Mouse (Mus musculus) macrophage (primary cell): Measurements from ENCODE around the gene Tor2a. TPM values are rescaled to one million over a fixed set of nuclear protein-coding genes. Genes with fewer than 3 reads are reported as not detected.
A peak's percentile ranks its signal among the peaks of the same experiment; 100 is the strongest.

Source experiments
- H3K27ac ChIP-seq: fragments of 350-480 bp; formaldehyde crosslinking; 2 replicates; pipeline ENCODE4 v1.9.0; 2021
- H3K36me3 ChIP-seq: fragments of 350-480 bp; formaldehyde crosslinking; 2 replicates; pipeline ENCODE4 v1.9.0; 2021; ENCODE audit errors: inconsistent target
- H3K4me3 ChIP-seq: fragments of 350-480 bp; formaldehyde crosslinking; 2 replicates; pipeline ENCODE4 v1.9.0; 2021; ENCODE audit errors: inconsistent target
- H3K79me2 ChIP-seq: fragments of 350-480 bp; formaldehyde crosslinking; 2 replicates; pipeline ENCODE4 v1.9.0; 2021; ENCODE audit errors: inconsistent target
- WGBS: methylation state at CpG from one replicate; pipeline ENCODE4 v1.1.7; 2026; ENCODE audit warnings: inconsistent platforms; ENCODE audit not compliant: missing documents; 5-methylcytosine and 5-hydroxymethylcytosine counted together
- polyA plus RNA-seq: library from polyadenylated mRNA; stranded (reverse); fragments of 250-400 nt; gene quantifications from 3 replicates; pipeline ENCODE4 v1.2.4, GENCODE M21; 2018; ENCODE audit warnings: inconsistent platforms

Gene Tor2a
- polyA plus RNA-seq, 1 experiment from 2014 or later = 19.2 TPM

- H3K36me3 ChIP-seq = no peaks in the 10 kb centered on the region
- peaks cover 21% of the 10 kb centered on the region; the same call in 1 of the 2 replicates for H3K79me2 ChIP-seq
- no peak overlapping the region for H3K4me3 ChIP-seq
- peak overlapping the region; percentile 73 for H3K27ac ChIP-seq
- 31% methylated on average over 6 of the region's 6 CpGs for WGBS
Observed at GRCm38 (mm10) chr2:32737008-32737407, 20.0 kb upstream of the Tor2a start.

DNA sequence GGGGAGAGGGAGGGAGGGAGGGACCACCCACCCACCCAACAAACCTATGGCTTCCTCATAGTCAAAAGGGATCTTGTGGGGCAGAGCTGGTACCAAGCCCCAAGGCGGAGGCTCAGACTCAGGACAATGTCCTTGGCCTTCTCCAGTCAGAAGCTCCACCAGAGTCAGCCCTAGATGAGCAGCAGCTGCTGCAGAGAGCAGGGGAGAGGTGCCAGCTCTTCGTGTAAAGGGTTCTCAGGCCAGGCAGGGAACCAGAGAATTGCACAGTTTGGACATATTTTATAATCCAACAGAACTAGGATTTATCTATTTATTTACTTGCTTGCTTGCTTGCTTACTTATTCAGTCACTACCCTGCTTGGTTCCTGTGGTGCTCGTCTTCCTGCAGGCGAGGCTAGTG is 17.7 kb upstream of the Tor2a start:
- no peaks in the 10 kb centered on the region for H3K36me3 ChIP-seq
- no peak overlapping the region for H3K4me3 ChIP-seq
- no peak overlapping the region for H3K27ac ChIP-seq
- H3K79me2 ChIP-seq = peaks cover 21% of the 10 kb centered on the region; the same call in 1 of the 2 replicates
- WGBS = 97% methylated on average over 4 of the region's 4 CpGs

GRCm38 (mm10) chr2:32740916-32741272 is 16.1 kb upstream of the Tor2a start, which contains the start of gene 6330409D20Rik:
Gene 6330409D20Rik (minus strand): TSS chr2:32741016.
- Histone ChIP-seq H3K36me3 (peaks cover 8% of the 10 kb centered on the region; the same call in 1 of the 2 replicates), H3K4me3 (no peak within 1 kb of the TSS)
- 91% methylated on average over 8 of the region's 11 CpGs for WGBS

GRCm38 (mm10) chr2:32741273-32742172 is 15.5 kb upstream of the Tor2a start:
- WGBS = 90% methylated on average over 49 of the region's 58 CpGs
- H3K36me3 ChIP-seq = peaks cover 14% of the 10 kb centered on the region; the same call in 1 of the 2 replicates
- peaks cover 21% of the 10 kb centered on the region; the same call in 1 of the 2 replicates for H3K79me2 ChIP-seq
- no peak overlapping the region for H3K4me3 ChIP-seq
- H3K27ac ChIP-seq = no peak overlapping the region

More at GRCm38 (mm10) chr2:32740916-32741272, 16.1 kb upstream of the Tor2a start, which contains the start of gene 6330409D20Rik:
- Histone ChIP-seq H3K27ac (no peak within 1 kb of the TSS), H3K79me2 (peaks cover 21% of the 10 kb centered on the region; the same call in 1 of the 2 replicates)

DNA sequence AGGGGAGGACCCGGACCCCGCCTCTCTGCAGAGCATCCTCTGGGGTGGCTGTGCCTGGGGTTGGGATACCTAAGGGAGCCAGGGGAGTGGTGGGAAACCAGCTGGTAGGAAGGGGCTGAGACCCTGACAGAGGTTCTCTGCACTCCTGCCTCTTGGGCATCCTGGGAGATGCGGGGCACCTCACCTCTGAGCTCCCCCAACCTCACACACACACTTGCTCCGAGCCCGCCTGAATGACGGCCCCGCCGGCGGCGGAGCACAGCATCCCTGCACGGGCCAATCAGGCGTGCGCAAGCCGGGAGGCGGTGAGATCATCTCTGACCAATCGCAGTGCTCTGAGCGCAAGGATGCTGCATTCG is 14.9 kb upstream of the Tor2a start:
- H3K4me3 ChIP-seq = no peak overlapping the region
- no peak overlapping the region for H3K27ac ChIP-seq
- H3K79me2 ChIP-seq = peaks cover 21% of the 10 kb centered on the region; the same call in 1 of the 2 replicates
- 94% methylated on average over 17 of the region's 18 CpGs for WGBS
- H3K36me3 ChIP-seq = peaks cover 20% of the 10 kb centered on the region

DNA sequence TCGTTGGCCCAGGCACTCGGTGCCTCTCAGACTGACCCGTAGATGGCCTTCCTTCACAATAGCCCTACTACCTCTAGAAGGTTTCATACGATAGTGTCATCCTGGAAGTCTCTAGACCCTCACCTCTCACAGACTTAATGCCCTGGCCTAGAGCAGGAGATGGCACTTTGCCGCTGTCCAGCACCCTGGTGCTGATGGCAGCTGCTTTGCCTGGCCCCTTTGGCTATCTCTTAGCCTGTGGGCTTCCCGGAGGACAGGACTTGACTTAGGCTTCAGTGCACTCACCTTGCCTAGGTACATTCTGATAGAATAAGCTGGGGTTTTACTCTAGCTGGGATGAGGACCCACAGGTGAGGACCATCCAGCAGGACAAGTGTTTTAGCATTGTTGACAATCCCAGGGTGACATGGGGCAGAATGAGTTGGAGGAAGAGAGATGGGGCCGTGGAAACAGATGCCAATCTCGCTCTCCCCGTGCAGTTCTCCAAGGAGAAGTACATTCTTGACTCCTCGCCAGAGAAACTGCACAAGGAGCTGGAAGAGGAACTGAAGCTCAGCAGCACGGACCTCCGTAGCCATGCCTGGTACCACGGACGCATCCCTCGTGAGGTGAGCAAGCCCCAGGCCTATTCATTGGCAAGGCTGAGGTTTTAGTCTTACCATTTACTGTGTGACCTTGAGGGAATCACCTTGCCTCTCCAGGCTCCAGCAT is 12.6 kb upstream of the Tor2a start:
- no peak overlapping the region for H3K27ac ChIP-seq
- peaks cover 18% of the 10 kb centered on the region; the same call in 1 of the 2 replicates for H3K79me2 ChIP-seq
- H3K4me3 ChIP-seq = no peak overlapping the region
- H3K36me3 ChIP-seq = peaks cover 42% of the 10 kb centered on the region
- WGBS = 42% methylated on average over 15 of the region's 15 CpGs

- Histone ChIP-seq H3K36me3 (peaks cover 76% of the 10 kb centered on the region), H3K27ac (no peak overlapping the region), H3K4me3 (no peak overlapping the region), H3K79me2 (no peaks in the 10 kb centered on the region)
- 93% methylated on average over 14 of the region's 16 CpGs for WGBS
Observed at GRCm38 (mm10) chr2:32749082-32749481, 8.0 kb upstream of the Tor2a start.

- H3K27ac ChIP-seq = no peak overlapping the region
- 65% methylated on average over 7 of the region's 7 CpGs for WGBS
- H3K36me3 ChIP-seq = peaks cover 82% of the 10 kb centered on the region
- H3K4me3 ChIP-seq = no peak overlapping the region
- H3K79me2 ChIP-seq = no peaks in the 10 kb centered on the region
Observed at GRCm38 (mm10) chr2:32750199-32750598, 6.8 kb upstream of the Tor2a start.

GRCm38 (mm10) chr2:32750887-32751664 is 6.0 kb upstream of the Tor2a start:
- Histone ChIP-seq H3K27ac (no peak overlapping the region), H3K79me2 (no peaks in the 10 kb centered on the region), H3K36me3 (peaks cover 73% of the 10 kb centered on the region), H3K4me3 (no peak overlapping the region)
- WGBS = 94% methylated on average over 27 of the region's 31 CpGs

- H3K79me2 ChIP-seq = no peaks in the 10 kb centered on the region
- no peak overlapping the region for H3K4me3 ChIP-seq
- peaks cover 68% of the 10 kb centered on the region for H3K36me3 ChIP-seq
- H3K27ac ChIP-seq = no peak overlapping the region
- 98% methylated on average over 7 of the region's 10 CpGs for WGBS
Observed at GRCm38 (mm10) chr2:32751665-32752033, 5.4 kb upstream of the Tor2a start.

GRCm38 (mm10) chr2:32752181-32752580 is 4.9 kb upstream of the Tor2a start:
- H3K36me3 ChIP-seq = peaks cover 62% of the 10 kb centered on the region
- H3K27ac ChIP-seq = no peak overlapping the region
- no peak overlapping the region for H3K4me3 ChIP-seq
- WGBS = 80% methylated on average over 8 of the region's 10 CpGs
- H3K79me2 ChIP-seq = no peaks in the 10 kb centered on the region

DNA sequence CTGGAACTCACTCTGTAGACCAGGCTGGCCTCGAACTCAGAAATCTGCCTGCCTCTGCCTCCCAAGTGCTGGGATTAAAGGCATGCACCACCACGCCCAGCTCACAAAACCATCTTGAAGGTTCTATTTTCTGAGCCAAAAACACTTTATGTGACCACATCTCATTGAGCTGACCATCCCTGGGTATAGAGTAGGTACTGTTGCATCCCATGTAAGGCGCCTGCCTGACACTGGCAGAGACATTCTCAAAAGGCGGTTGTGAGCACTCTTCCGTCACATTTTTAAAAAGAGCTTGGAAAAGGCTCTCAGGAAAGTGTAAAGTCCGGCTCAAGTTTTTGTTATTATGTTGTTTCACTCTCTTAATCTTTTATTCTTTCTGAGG is 369 bp upstream of the Tor2a start:
- Histone ChIP-seq H3K79me2 (no peaks in the 10 kb centered on the region; the same call in 1 of the 2 replicates), H3K36me3 (peaks cover 44% of the 10 kb centered on the region), H3K4me3 (no peak overlapping the region), H3K27ac (no peak overlapping the region)
- WGBS = 42% methylated on average over 6 of the region's 6 CpGs

DNA sequence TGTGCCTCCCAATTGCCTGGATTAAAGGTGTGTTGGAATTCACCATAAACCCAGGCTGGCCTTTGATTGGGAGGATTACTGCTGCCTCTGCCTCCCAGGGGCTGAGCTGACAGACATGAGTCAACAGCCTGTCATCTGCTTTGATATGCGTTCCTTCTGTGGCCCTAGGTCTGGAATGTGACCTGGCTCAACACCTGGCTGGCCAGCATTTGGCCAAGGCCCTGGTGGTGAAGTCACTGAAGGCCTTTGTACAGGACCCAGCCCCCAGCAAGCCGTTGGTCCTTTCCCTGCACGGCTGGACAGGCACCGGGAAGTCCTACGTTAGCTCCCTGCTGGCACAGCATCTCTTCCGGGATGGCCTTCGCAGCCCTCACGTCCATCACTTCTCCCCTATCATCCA is 1.5 kb downstream of the Tor2a start:
- Histone ChIP-seq H3K27ac (no peak overlapping the region), H3K79me2 (no peaks in the 10 kb centered on the region; the same call in 1 of the 2 replicates), H3K36me3 (peaks cover 44% of the 10 kb centered on the region), H3K4me3 (no peak overlapping the region)
- 96% methylated on average over 5 of the region's 8 CpGs for WGBS

DNA sequence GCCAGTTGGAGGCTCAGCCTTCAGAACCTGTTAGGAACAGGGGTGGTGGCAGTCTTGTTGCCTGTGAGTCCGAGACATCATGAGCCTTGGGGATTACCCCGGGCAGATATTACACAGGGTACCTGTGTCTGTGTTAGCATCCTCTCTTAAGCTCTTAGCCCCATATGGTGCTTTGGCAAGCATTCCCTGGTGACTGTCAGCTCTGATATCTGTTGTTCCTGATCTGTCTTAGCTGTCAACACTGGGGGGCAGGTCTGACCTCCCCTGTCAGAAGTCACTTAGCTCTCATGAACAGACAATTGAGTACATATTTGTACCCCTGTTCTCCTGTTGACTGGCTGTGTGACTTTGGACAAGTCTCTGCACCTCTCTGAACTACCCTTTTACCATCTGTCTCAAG is 2.0 kb downstream of the Tor2a start:
- Histone ChIP-seq H3K79me2 (no peaks in the 10 kb centered on the region; the same call in 1 of the 2 replicates), H3K4me3 (no peak overlapping the region), H3K36me3 (peaks cover 39% of the 10 kb centered on the region), H3K27ac (no peak overlapping the region)
- 96% methylated on average over 2 of the region's 2 CpGs for WGBS
